Mouse (Mus musculus) stomach, postnatal 0 days (tissue): ENCODE measurements around the gene Gfra1.

Experiments used
- CTCF ChIP-seq: IDR thresholded peaks from 2 replicates; pipeline ENCODE4 v1.5.1; 2016; ENCODE audit warnings: antibody characterized with exemption, low read depth, mild to moderate bottlenecking, moderate library complexity
- EP300 ChIP-seq: optimal IDR thresholded peaks from 2 replicates; pipeline ENCODE3; 2016; ENCODE audit warnings: antibody characterized with exemption

DNA sequence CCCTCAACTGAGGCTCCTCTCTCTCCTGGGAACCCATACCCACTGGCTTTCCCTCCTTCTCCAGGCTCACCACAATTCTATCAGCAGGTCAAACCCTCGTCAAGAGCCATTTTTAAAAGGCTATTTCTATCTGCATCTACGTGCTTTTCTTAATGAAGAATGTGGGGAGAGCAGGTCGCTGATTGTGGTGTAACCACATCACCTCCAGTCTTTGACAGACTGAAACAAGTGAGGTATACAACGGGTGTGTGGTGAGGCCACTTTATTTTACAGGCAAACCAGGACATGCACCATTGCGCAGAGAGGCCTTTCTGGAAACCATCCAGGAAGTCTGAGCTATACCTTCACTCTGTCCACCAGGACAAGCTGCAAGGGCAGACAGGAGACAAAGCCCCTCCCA lies 19.8 kb downstream of the Gfra1 start:
- no peak for TF ChIP-seq CTCF
- TF ChIP-seq EP300 = no peak
